In the genomic region with DNA sequence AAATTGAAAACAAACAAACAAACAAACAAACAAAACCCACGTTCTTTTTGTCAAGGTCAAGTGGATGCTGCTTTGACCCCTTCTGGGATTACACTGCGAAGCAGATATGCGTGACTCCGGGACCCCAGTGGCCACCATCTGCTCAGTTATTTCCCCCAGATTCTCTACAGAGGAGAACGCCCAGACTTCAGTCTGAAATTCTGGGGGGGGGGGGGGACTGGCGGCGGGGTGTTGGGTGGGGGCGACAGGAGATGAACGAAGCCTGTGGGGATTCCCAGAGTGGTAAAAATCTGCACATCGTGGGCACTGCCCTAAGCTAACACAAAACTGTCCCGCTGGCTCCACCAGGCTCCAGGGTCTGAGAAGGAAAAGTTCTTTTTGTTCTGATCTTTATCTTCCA, we compare ENCODE assay signal across 9 mouse cellular contexts. TPM values are rescaled to one million over a fixed set of nuclear protein-coding genes. Genes with fewer than 3 reads are reported as not detected.
DNase-seq lines count a peak whose midpoint lies in the region; ATAC-seq and TF ChIP-seq lines count a peak whose summit lies in the region.
"Had no signal": no experiment of that assay in that cellular context is flagged by ENCODE, and none has a peak within 500 bp of the region (broad histone marks: within the 10 kb centered on the region; RNA-seq: fewer than 3 reads in every experiment).

No protein-coding gene starts in this region.

- WGBS in embryonic facial prominence, embryonic 15.5 days: 5% methylated on average over 11 of the region's 11 CpGs
- WGBS in hindbrain, postnatal 0 days: 7% methylated on average over 11 of the region's 11 CpGs
- 2% methylated on average over 11 of the region's 11 CpGs for WGBS in midbrain, embryonic 16.5 days

- no peaks in the 10 kb centered on the region for H3K36me3 ChIP-seq in embryonic facial prominence, embryonic 15.5 days
- H3K36me3 ChIP-seq in hindbrain, postnatal 0 days (ENCODE audit: insufficient read depth, low read length): no peaks in the 10 kb centered on the region
- H3K36me3 ChIP-seq in midbrain, embryonic 16.5 days (ENCODE audit: control insufficient read depth, insufficient read depth, low read length): no peaks in the 10 kb centered on the region

- DNase-seq in layer of hippocampus, adult 2 months (ENCODE audit: low spot score in 2 of 2): no peak
- no peak for DNase-seq in layer of hippocampus, postnatal 10 days (ENCODE audit: low spot score in 2 of 2)
- DNase-seq in hindbrain, postnatal 0 days (ENCODE audit: low spot score): no peak
- DNase-seq in testis, postnatal 10 days (ENCODE audit: low spot score): no peak
- no peak for DNase-seq in gastrocnemius, adult 18-20 months (ENCODE audit: low spot score)
- no peak for DNase-seq in cerebellum, postnatal 36 days

- H3K4me3 ChIP-seq in layer of hippocampus, adult 2 months: peak overlapping the region; percentile 56; the same call in 1 of the 2 replicates
- H3K4me3 ChIP-seq in embryonic facial prominence, embryonic 15.5 days (replicated peaks): peak overlapping the region; percentile 50
- no peak overlapping the region for H3K4me3 ChIP-seq in hindbrain, postnatal 0 days (ENCODE audit: low read length)
- H3K4me3 ChIP-seq in midbrain, embryonic 16.5 days (ENCODE audit: low read depth, low read length): no peak overlapping the region

- peaks cover 28% of the 10 kb centered on the region for H3K4me1 ChIP-seq in embryonic facial prominence, embryonic 15.5 days
- peaks cover 5% of the 10 kb centered on the region; the same call in 1 of the 2 replicates for H3K4me1 ChIP-seq in hindbrain, postnatal 0 days (ENCODE audit: insufficient read depth, low read length)
- H3K4me1 ChIP-seq in midbrain, embryonic 16.5 days (ENCODE audit: control insufficient read depth, insufficient read depth, low read length): peaks cover 20% of the 10 kb centered on the region

- H3K27me3 ChIP-seq in embryonic facial prominence, embryonic 15.5 days: peaks cover 62% of the 10 kb centered on the region
- peaks cover 19% of the 10 kb centered on the region; the same call in 1 of the 2 replicates for H3K27me3 ChIP-seq in hindbrain, postnatal 0 days (ENCODE audit: insufficient read depth, low read length)
- H3K27me3 ChIP-seq in midbrain, embryonic 16.5 days (ENCODE audit: control insufficient read depth, insufficient read depth, low read depth, low read length): peaks cover 42% of the 10 kb centered on the region

- no peak for TF ChIP-seq CTCF in layer of hippocampus, adult 2 months (conservative IDR thresholded peaks at IDR 0.05)
- no peak for TF ChIP-seq CTCF in hindbrain, postnatal 0 days (IDR thresholded peaks at IDR 0.05; ENCODE audit: low read depth)

- peak overlapping the region; percentile 93 for H3K4me2 ChIP-seq in embryonic facial prominence, embryonic 15.5 days (replicated peaks)
- H3K4me2 ChIP-seq in hindbrain, postnatal 0 days (ENCODE audit: low read depth, low read length): peak overlapping the region; percentile 68; the same call in 1 of the 2 replicates
- peak overlapping the region; percentile 50 for H3K4me2 ChIP-seq in midbrain, embryonic 16.5 days (ENCODE audit: low read length)

- no peak overlapping the region for H3K27ac ChIP-seq in layer of hippocampus, adult 2 months
- no peak overlapping the region for H3K27ac ChIP-seq in embryonic facial prominence, embryonic 15.5 days (replicated peaks)
- no peak overlapping the region for H3K27ac ChIP-seq in hindbrain, postnatal 0 days
- no peak overlapping the region for H3K27ac ChIP-seq in midbrain, embryonic 16.5 days (ENCODE audit: low read length)

- no peak overlapping the region for H3K9ac ChIP-seq in embryonic facial prominence, embryonic 15.5 days
- no peak overlapping the region for H3K9ac ChIP-seq in hindbrain, postnatal 0 days (replicated peaks; ENCODE audit: low read length)
- H3K9ac ChIP-seq in midbrain, embryonic 16.5 days (ENCODE audit: low read depth, low read length): peak overlapping the region; percentile 48; the same call in 1 of the 2 replicates

- ATAC-seq in embryonic facial prominence, embryonic 15.5 days (ENCODE audit: insufficient number of reproducible peaks, low FRiP score, low TSS enrichment, low read depth): no peak
- ATAC-seq in hindbrain, postnatal 0 days: no peak
- no peak for ATAC-seq in midbrain, embryonic 16.5 days

- H3K9me3 ChIP-seq in embryonic facial prominence, embryonic 15.5 days (replicated peaks): no peaks in the 10 kb centered on the region
- H3K9me3 ChIP-seq in hindbrain, postnatal 0 days (ENCODE audit: low read length): no peaks in the 10 kb centered on the region
- no peaks in the 10 kb centered on the region for H3K9me3 ChIP-seq in midbrain, embryonic 16.5 days (replicated peaks; ENCODE audit: control insufficient read depth, low read length, poor library complexity, severe bottlenecking)

RNA-seq across cellular contexts. Expression of gene Tcf15, which starts 0.8 kb away (rescaled TPM):
- total RNA-seq in layer of hippocampus, adult 2 months (2021): 1 to 10 TPM; 2.7 to 5.1 TPM
- 1 to 10 TPM; 3.0 to 3.4 TPM for total RNA-seq in layer of hippocampus, postnatal 10 days (2021)
- 5.5 and 6.5 TPM in 2 replicates for polyA plus RNA-seq in embryonic facial prominence, embryonic 15.5 days (2015; fragmentation: Nextera tagmentation; extraction: Ambion mirVana)
- total RNA-seq in hindbrain, postnatal 0 days (2014; rRNA removed): 4.9 TPM in 1 of 2 replicates, not detected in the other
- polyA plus RNA-seq in hindbrain, postnatal 0 days (2015; fragmentation: Nextera tagmentation; extraction: Ambion mirVana): 0.74 and 1.2 TPM in 2 replicates
- polyA plus RNA-seq in midbrain, embryonic 16.5 days (2015; fragmentation: Nextera tagmentation; extraction: Ambion mirVana): 0.69 and 1.0 TPM in 2 replicates
- total RNA-seq in gastrocnemius, adult 18-20 months (2021): 10 to 100 TPM in 1 of 2 experiments, 1 to 10 TPM in 1; 5.5 to 13.9 TPM
- total RNA-seq: monocyte, adult 5-6 weeks had no signal

RNA-seq across cellular contexts. Expression of gene Srxn1, which starts 37.3 kb away (rescaled TPM):
- total RNA-seq in layer of hippocampus, adult 2 months (2021): 10 to 100 TPM; 76.0 to 80.6 TPM
- 10 to 100 TPM; 40.4 to 43.0 TPM for total RNA-seq in layer of hippocampus, postnatal 10 days (2021)
- 11.0 and 11.5 TPM in 2 replicates for polyA plus RNA-seq in embryonic facial prominence, embryonic 15.5 days (2015; fragmentation: Nextera tagmentation; extraction: Ambion mirVana)
- 51.7 and 54.5 TPM in 2 replicates for total RNA-seq in hindbrain, postnatal 0 days (2014; rRNA removed)
- 26.4 and 26.8 TPM in 2 replicates for polyA plus RNA-seq in hindbrain, postnatal 0 days (2015; fragmentation: Nextera tagmentation; extraction: Ambion mirVana)
- 21.8 and 25.4 TPM in 2 replicates for polyA plus RNA-seq in midbrain, embryonic 16.5 days (2015; fragmentation: Nextera tagmentation; extraction: Ambion mirVana)
- 10 to 100 TPM; 19.6 to 67.1 TPM for total RNA-seq in gastrocnemius, adult 18-20 months (2021)

Comparison
In these comparisons a context has a peak if more than half of its experiments do, and no peak if none do; other contexts are left out.
1. H3K4me3 ChIP-seq: peak in layer of hippocampus, adult 2 months (single experiment) and embryonic facial prominence, embryonic 15.5 days (single experiment); none in hindbrain, postnatal 0 days (single experiment) and midbrain, embryonic 16.5 days (single experiment).
2. Peak in every context shown above with its lines, with median percentiles within 50 percentile points of each other: H3K4me2 ChIP-seq.